Mouse (Mus musculus) retina, postnatal 1 day (tissue): ENCODE data around the gene Ehmt2.

ENCODE experiments used
- DNase-seq: peaks from one replicate; pipeline ENCODE4 v3.0.0-alpha.2; 2012

Ehmt2 gene

DNA sequence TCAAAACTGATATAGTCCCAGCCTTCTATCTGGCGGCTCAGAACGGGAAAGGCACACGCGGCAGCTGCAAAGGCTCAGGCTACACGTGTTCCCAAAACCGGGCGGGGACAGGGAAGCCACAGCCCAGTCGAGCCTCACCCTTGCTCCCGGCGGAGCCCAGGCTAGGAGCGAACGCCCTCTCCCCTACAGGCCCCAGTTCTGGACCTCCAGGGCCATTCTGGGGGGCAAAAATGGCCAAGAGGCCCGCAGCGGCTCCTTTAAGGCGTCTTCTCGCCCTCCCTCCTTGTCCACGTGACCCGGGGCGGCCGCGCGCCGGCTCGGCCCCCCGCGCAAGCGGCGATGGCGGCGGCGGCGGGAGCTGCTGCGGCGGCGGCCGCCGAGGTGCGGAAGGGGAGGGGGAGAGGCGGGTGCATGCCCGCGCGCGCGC, at the start of gene Ehmt2, which contains the start of gene C2:
Gene Ehmt2 (plus strand): TSS at position 310 of the 427 bp plus-strand sequence.
Gene C2 (minus strand): TSS at position 106 of the 427 bp plus-strand sequence.
- peak; percentile 87 for DNase-seq

DNA sequence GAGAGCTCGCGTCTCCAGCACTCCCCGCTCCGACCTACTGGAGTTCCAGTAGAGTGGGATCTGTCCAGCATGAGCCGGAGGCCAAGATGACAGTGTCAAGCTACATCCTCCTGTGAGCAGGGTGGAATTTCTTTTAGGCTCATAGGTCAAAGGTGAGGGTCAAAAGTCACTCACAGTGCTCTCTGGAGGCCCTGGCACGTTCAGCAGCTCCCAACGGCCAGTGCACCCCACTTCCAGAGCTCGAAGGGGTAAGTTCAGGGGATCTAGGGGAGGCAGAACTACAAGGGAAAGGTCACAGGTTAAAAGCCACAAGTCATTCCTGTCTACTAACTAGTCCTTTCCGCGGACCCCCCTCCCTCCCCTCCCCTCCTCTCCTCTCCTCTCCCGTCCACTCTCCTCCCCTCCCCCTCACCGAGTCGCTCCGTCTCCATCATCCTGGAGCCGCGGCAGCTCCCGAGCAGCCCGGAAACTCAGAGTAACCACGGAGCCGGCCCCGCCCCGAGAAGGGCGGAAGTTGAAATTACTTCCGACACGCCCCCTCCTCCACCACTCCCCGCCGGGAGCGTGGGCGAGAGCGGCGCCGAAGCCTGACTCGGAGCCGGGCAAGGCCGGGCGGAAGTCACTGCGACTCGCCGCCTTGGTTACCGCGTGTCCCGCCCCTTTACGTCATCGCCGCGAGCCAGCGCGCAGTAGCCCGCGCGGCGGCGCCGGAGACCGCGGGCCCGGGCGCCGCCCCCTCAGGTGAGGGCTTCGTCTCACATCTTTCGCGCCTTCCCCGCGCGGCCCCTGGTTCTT, 48.4 kb upstream of the Ehmt2 start, which contains the start of the genes Skiv2l and Nelfe:
Gene Skiv2l (minus strand): TSS at position 489 of the 795 bp plus-strand sequence.
Gene Nelfe (plus strand): TSS at position 670 of the 795 bp plus-strand sequence.
- peak; percentile 98 for DNase-seq

- DNase-seq, result no peak
Observed at GRCm38 (mm10) chr17:34850517-34851125, 47.6 kb upstream of the Ehmt2 start.

DNA sequence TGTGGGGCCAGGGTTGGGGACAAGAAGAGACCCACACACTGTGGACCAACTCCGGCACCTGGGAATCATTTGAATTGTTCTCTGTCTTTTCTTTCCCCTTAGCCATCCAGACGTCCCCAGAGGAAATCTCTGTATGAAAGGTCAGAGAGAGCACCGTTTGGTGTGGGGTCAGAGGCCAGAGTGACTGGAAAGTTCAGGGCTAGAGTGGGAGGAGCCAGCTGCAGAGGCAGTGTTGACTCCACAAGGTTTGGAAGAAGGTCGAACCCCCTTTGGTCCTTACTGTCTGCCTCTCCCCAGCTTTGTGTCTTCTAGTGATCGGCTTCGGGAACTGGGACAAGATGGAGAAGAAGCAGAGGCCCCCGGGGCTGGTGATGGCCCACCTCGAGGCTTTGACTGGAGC, 44.8 kb upstream of the Ehmt2 start:
- no peak for DNase-seq

DNA sequence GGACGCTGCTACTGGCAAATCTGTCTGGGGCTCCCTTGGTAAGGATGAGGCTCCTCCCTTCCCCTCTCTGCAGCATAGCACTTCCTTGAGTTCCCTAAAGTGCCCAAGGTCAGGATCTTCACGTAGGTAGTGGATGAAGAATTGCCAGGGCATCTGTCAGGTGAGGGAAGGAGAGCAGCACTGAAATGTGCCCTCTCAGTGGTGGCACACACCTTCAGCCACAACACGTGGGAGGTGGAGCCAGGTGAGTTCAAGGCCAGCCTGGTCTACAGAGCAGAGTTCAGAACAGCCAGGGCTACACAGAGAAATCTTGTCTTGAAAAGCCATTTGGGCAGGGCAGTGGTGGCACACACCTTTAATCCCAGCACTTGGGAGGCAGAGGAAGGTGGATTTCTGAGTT, 43.5 kb upstream of the Ehmt2 start:
- no peak for DNase-seq

GRCm38 (mm10) chr17:34855825-34856224, 42.4 kb upstream of the Ehmt2 start:
- peak; percentile 61 for DNase-seq

DNA sequence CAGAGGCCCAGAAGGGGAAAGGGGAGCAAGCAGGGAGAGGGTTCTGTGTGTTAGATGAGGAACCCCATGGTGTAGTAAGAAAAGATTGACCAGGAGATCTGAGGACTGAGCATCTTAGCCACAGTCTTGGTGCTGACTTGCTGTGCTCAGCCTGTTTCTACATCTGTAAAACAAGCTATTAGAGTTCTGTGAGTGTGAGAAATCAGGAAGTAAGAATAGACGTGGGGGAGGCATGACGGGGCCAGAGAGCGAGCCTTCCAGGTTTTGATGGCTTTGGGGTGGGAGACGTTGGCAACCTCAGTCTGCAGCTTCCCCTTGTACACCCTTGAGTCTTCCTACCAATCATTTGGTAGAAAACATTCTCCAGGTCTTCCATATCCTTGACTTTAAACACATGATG, 39.6 kb upstream of the Ehmt2 start:
- no peak for DNase-seq

DNA sequence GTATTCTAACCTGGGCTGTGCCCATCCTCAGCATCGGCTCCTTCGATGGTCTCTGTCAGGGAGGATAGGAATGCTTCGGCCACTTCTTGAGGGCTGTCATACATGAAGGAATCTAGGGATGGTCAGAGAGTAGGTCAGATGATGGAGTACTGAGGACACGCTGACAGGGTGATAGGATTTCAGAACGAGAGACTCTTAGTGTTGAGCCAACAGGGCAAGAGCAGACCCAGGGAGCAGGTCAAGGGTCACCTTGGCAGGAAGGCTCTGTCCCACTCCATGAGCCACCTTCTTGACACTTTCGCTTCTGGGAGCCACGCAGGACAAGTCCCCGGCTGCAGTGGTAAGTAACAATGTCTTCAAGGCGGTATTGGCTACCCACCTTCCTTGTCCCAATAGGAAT, 37.8 kb upstream of the Ehmt2 start:
- DNase-seq, result no peak

- DNase-seq, result no peak
Observed at GRCm38 (mm10) chr17:34861704-34862415, 36.4 kb upstream of the Ehmt2 start.

GRCm38 (mm10) chr17:34862416-34863081, 35.7 kb upstream of the Ehmt2 start, which contains the start of gene Cfb:
TSS of gene Cfb (minus strand) at chr17:34862518.
- no peak for DNase-seq

- no peak for DNase-seq
Observed at GRCm38 (mm10) chr17:34865981-34866380, 32.3 kb upstream of the Ehmt2 start.

- no peak for DNase-seq
Observed at GRCm38 (mm10) chr17:34874321-34874720, 23.9 kb upstream of the Ehmt2 start.

DNA sequence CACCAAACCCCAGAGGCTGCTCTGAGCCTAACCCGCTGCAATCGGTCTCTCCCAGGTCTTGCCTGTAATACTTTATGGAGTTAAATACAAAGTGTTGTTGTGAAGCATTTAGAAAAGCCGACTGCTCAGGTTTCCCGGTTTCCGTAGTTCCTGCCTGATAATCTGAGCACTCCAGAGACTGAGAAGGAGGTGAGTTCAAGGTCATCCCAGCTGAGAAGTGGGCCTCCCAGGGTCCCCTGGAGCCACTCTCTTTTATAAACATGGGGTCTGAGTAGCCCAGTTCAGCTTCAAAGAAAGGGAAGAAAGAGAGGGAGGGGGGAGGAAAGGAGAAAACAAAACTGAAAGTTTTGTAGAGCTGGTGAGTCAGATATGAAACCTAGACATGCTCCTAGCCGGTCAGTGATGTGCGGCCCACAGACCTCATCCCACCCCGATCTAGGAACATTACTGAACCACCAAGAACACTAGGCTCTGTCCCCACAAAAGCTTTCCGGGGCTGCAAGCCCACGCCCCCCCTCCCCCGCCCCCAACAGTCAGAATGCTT, 18.9 kb upstream of the Ehmt2 start, which contains the start of gene Zbtb12:
Gene Zbtb12 (plus strand): TSS at position 148 of the 544 bp plus-strand sequence.
- DNase-seq, result no peak

GRCm38 (mm10) chr17:34881166-34881565, 17.1 kb upstream of the Ehmt2 start:
- no peak for DNase-seq

DNA sequence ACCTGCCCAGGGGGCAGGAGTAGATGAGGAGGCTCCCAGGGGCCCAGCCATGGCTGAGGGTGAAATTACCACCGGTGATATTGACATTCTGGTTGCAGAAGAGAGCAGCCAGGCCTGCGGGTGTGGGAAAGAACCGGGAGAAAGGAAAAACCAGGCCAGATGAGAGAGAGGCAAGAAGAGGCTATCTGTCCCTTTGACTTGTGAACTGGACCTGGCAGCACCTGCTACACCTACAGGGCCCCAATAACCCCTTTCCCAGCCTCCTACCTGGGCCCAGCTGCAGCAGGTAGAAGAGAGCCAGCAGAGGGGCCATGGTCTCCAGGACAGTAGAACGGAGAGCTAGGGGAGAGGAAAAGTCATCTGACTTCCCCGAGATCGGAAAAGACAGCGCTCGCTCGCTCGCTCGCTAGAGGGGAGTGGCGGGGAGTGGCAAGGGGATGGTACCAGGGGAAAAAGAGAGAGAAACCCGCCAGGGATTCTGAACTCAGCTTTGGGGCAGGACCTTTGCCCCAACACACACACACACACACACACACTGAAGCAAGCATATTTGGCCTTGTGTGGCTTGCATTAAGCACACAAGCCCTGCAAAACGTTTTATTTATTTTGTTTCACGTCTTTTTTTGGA, 16.5 kb upstream of the Ehmt2 start, which contains the start of gene Gm20547:
Gene Gm20547 (minus strand): TSS at position 360 of the 628 bp plus-strand sequence.
- DNase-seq, result no peak

GRCm38 (mm10) chr17:34883332-34883731, 14.9 kb upstream of the Ehmt2 start:
- no peak for DNase-seq

- no peak for DNase-seq
Observed at GRCm38 (mm10) chr17:34884704-34885103, 13.6 kb upstream of the Ehmt2 start.

- DNase-seq, result no peak
Observed at GRCm38 (mm10) chr17:34885615-34886014, 12.7 kb upstream of the Ehmt2 start.

DNA sequence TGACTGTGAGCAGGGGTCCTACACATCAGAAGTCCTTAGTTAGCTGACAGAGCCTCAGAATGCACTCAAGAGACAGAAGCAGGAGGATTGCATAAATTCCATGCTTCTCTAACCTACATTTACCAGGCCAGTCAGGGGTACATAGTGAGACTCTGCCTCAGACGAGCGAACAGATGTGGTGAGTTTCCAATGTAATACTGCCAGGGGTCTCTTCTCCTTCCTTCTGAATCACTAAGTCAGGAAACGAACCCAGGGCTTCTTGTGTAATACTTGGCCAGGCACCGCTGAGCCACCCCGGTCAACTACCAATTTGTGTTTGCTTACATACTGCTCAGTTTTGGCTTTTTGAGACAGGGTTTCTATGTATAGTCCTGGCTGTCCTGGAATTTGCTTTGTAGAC, 10.3 kb upstream of the Ehmt2 start:
- DNase-seq, result no peak

DNA sequence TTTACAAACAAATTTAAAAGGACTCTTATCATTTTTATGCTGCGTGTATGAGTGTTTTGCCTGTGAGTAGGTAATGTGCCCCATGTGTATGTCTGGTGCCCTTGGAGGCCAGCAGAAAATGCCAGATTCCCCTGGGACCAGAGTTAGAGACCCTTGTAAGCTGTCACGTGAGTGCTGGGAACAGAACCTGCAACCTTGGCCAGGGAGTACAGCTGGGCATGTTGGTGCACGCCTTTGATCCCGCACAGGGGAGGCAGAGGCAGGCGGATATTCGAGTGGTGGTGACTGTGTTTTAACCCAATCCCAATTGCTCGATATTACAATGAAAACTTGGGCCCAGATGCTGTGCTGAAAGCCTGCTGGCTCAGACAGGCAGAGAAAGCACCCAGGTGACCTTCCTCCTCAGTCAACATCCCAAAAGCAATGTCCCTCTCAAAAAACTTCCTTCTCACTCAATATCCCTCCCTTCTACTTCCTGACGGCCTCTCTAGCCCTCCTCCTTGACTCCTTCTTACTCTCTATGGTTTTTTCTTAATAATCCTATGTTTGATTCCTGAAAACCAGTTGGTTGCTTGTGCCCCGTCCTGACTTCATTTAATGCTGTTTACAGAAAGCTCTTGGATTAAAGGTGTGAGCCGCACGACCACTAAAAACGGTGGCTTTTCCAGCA, 8.1 kb upstream of the Ehmt2 start:
- no peak for DNase-seq

- DNase-seq, result no peak
Observed at GRCm38 (mm10) chr17:34891377-34891776, 6.9 kb upstream of the Ehmt2 start.
